Mouse (Mus musculus) spleen, embryonic (tissue): ENCODE measurements around the gene Msrb2.

ENCODE experiments used
- CTCF ChIA-PET: fragments of 350-600 bp; sonication (Branson Sonifier 250); formaldehyde crosslinking; loops from one replicate; lab custom pipeline; 2022; lab: Charles Lee

Gene Msrb2

GRCm38 (mm10) chr2:19371390-19372158 lies at the start of gene Msrb2:
Msrb2 (plus strand) TSS chr2:19371440.
- CTCF ChIA-PET: no interaction called here

GRCm38 (mm10) chr2:19322448-19322847 lies 48.8 kb upstream of the Msrb2 start:
- CTCF ChIA-PET: no interaction called here

- CTCF ChIA-PET: no interaction called here
Observed at GRCm38 (mm10) chr2:19326376-19326775, 44.9 kb upstream of the Msrb2 start.

GRCm38 (mm10) chr2:19327811-19328210 lies 43.4 kb upstream of the Msrb2 start:
- CTCF ChIA-PET: interaction anchor here (0.6 kb wide), 1 partner anchor 694 kb away, joined by 17 read pairs; no protein-coding TSS in a partner anchor

GRCm38 (mm10) chr2:19343901-19344635 lies 27.2 kb upstream of the Msrb2 start:
- CTCF ChIA-PET: interaction anchor here (0.5 to 1.1 kb wide), 3 partner anchors 25 to 1394 kb away, joined by 3 read pairs; no protein-coding TSS in a partner anchor

- CTCF ChIA-PET: interaction anchor here (0.6 to 1.1 kb wide), 6 partner anchors 24 to 1395 kb away, joined by 3 to 13 read pairs (median 4); no protein-coding TSS in a partner anchor
Observed at GRCm38 (mm10) chr2:19344636-19345413, 26.4 kb upstream of the Msrb2 start.

GRCm38 (mm10) chr2:19345414-19345964 lies 25.8 kb upstream of the Msrb2 start:
- CTCF ChIA-PET: interaction anchor here (0.5 to 0.8 kb wide), 5 partner anchors 30 to 643 kb away, joined by 3 to 13 read pairs (median 5); no protein-coding TSS in a partner anchor

GRCm38 (mm10) chr2:19348454-19348853 lies 22.8 kb upstream of the Msrb2 start:
- CTCF ChIA-PET: no interaction called here

- CTCF ChIA-PET: no interaction called here
Observed at GRCm38 (mm10) chr2:19350167-19350566, 21.1 kb upstream of the Msrb2 start.

GRCm38 (mm10) chr2:19351615-19352253 lies 19.5 kb upstream of the Msrb2 start:
- CTCF ChIA-PET: no interaction called here

- CTCF ChIA-PET: no interaction called here
Observed at GRCm38 (mm10) chr2:19353158-19353557, 18.1 kb upstream of the Msrb2 start.

- CTCF ChIA-PET: no interaction called here
Observed at GRCm38 (mm10) chr2:19362880-19363279, 8.4 kb upstream of the Msrb2 start.

- CTCF ChIA-PET: no interaction called here
Observed at GRCm38 (mm10) chr2:19366426-19366825, 4.8 kb upstream of the Msrb2 start.

GRCm38 (mm10) chr2:19367114-19367513 lies 4.1 kb upstream of the Msrb2 start:
- CTCF ChIA-PET: no interaction called here

GRCm38 (mm10) chr2:19373695-19374094 lies 2.5 kb downstream of the Msrb2 start:
- CTCF ChIA-PET: no interaction called here

- CTCF ChIA-PET: no interaction called here
Observed at GRCm38 (mm10) chr2:19380446-19380950, 9.3 kb downstream of the Msrb2 start.

GRCm38 (mm10) chr2:19380986-19381385 lies 9.7 kb downstream of the Msrb2 start:
- CTCF ChIA-PET: no interaction called here

- CTCF ChIA-PET: no interaction called here
Observed at GRCm38 (mm10) chr2:19382206-19382605, 11.0 kb downstream of the Msrb2 start.

- CTCF ChIA-PET: no interaction called here
Observed at GRCm38 (mm10) chr2:19383006-19383405, 11.8 kb downstream of the Msrb2 start.

GRCm38 (mm10) chr2:19385772-19386171 lies 14.5 kb downstream of the Msrb2 start:
- CTCF ChIA-PET: no interaction called here
